Mouse (Mus musculus) embryonic facial prominence, embryonic 12.5 days (tissue): ENCODE results near the gene Itga9. TPM values are rescaled to one million over a fixed set of nuclear protein-coding genes. Genes with fewer than 3 reads are reported as not detected.

ENCODE experiments used
- ATAC-seq: fragments of 200-750 bp; cut with Nextera tagmentation; 2 replicates; pipeline ENCODE4 v1.8.0; 2017; ENCODE audit not compliant: insufficient number of reproducible peaks, insufficient read depth, low FRiP score, low TSS enrichment
- H3K27ac ChIP-seq: fragments of 300-500 bp; sonication (generic); 2 replicates; pipeline ENCODE4 v1.5.1; 2016; ENCODE audit warnings: mild to moderate bottlenecking
- H3K27me3 ChIP-seq: fragments of 300-500 bp; sonication (generic); 2 replicates; pipeline ENCODE4 v1.6.1; 2016; ENCODE audit warnings: mild to moderate bottlenecking, moderate library complexity
- H3K36me3 ChIP-seq: fragments of 300-500 bp; sonication (generic); 2 replicates; pipeline ENCODE4 v1.6.1; 2016; ENCODE audit warnings: mild to moderate bottlenecking
- H3K4me1 ChIP-seq: fragments of 300-500 bp; sonication (generic); 2 replicates; pipeline ENCODE4 v1.6.1; 2016
- H3K4me2 ChIP-seq: fragments of 300-500 bp; sonication (generic); replicated peaks from 2 replicates; pipeline ENCODE4 v1.6.1; 2016; ENCODE audit warnings: mild to moderate bottlenecking, moderate library complexity
- H3K4me3 ChIP-seq: fragments of 300-500 bp; sonication (generic); 2 replicates; pipeline ENCODE4 v1.5.1; 2016; ENCODE audit warnings: mild to moderate bottlenecking
- H3K9ac ChIP-seq: fragments of 300-500 bp; sonication (generic); 2 replicates; pipeline ENCODE4 v1.6.1; 2016; ENCODE audit warnings: mild to moderate bottlenecking, moderate library complexity
- H3K9me3 ChIP-seq: fragments of 300-500 bp; sonication (generic); 2 replicates; pipeline ENCODE4 v1.6.1; 2016; ENCODE audit warnings: mild to moderate bottlenecking, moderate library complexity
- WGBS: fragments of 180-500 bp; shearing (Covaris S2); methylation state at CpG from one replicate; pipeline ENCODE4 v1.1.7; 2016; 5-methylcytosine and 5-hydroxymethylcytosine counted together
- polyA plus RNA-seq: library from polyadenylated mRNA; unstranded; fragments of >200 nt; fragmentation: Nextera tagmentation; extraction: Ambion mirVana; gene quantifications from 2 replicates; pipeline ENCODE4 v1.2.1, GENCODE M21; 2016

Gene Itga9
- polyA plus RNA-seq, 1 experiment from 2014 or later: 18.7 TPM

DNA sequence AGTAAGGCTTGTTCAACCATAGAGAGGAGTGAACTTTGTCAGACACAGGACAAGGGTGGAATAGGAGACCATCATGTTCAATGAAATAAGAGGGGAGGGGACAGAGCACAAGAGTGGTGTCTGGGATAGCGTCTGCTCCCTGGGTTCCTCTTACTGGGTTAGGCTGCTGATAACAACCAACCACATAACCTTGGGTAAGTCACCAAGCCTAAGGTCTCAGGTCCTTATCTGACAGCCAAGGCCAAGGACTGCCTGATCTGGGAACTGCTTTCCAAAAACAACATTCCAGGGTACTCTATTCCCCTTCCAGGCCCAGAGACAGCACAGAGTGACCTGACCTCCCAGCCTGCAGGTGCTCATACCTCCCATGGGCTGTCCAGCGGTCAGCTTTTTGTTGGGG, 260.5 kb downstream of the Itga9 start:
- Histone ChIP-seq H3K4me3 (no peak overlapping the region), H3K9me3 (no peaks in the 10 kb centered on the region), H3K9ac (no peak overlapping the region), H3K27ac (no peak overlapping the region), H3K27me3 (0 out of 2 replicates have a peak, but pooled peaks cover 4% of the 10 kb centered on the region), H3K4me2 (no peak overlapping the region), H3K4me1 (peaks cover 18% of the 10 kb centered on the region), H3K36me3 (no peaks in the 10 kb centered on the region)
- ATAC-seq: no peak
- 91% methylated on average over 2 of the region's 2 CpGs for WGBS

GRCm38 (mm10) chr9:118867851-118868250, 261.4 kb downstream of the Itga9 start:
- Histone ChIP-seq H3K4me3 (no peak overlapping the region), H3K9me3 (no peaks in the 10 kb centered on the region), H3K36me3 (peaks cover 4% of the 10 kb centered on the region; the same call in 1 of the 2 replicates), H3K9ac (no peak overlapping the region), H3K27ac (no peak overlapping the region), H3K4me1 (peaks cover 9% of the 10 kb centered on the region), H3K4me2 (no peak overlapping the region), H3K27me3 (0 out of 2 replicates have a peak, but pooled peaks cover 4% of the 10 kb centered on the region)
- 64% methylated on average over 8 of the region's 8 CpGs for WGBS
- ATAC-seq: no peak

DNA sequence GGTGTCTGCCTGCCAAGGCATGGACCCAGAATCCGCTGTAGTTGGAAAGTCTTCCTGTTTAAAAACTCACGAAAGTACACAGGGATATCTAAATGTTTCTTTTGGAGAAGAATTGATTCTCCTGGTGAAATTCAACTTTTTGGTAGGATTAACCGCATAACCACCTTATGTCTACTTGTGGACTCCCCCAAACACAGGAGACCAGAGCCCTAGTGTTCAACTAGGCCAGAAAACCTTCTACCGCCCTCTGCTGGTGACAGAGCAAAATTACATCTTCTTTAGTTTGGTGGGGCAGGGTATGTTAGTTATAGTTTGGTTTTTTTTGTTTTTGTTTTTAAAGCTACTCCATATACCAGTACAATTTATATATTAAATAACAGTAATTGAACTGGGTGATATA, 264.6 kb downstream of the Itga9 start:
- Histone ChIP-seq H3K4me1 (peaks cover 12% of the 10 kb centered on the region), H3K36me3 (peaks cover 13% of the 10 kb centered on the region; the same call in 1 of the 2 replicates), H3K9me3 (no peaks in the 10 kb centered on the region), H3K4me3 (no peak overlapping the region), H3K27me3 (no peaks in the 10 kb centered on the region), H3K9ac (no peak overlapping the region), H3K4me2 (no peak overlapping the region), H3K27ac (no peak overlapping the region)
- WGBS: 50% methylated on average over 4 of the region's 4 CpGs
- ATAC-seq: no peak

DNA sequence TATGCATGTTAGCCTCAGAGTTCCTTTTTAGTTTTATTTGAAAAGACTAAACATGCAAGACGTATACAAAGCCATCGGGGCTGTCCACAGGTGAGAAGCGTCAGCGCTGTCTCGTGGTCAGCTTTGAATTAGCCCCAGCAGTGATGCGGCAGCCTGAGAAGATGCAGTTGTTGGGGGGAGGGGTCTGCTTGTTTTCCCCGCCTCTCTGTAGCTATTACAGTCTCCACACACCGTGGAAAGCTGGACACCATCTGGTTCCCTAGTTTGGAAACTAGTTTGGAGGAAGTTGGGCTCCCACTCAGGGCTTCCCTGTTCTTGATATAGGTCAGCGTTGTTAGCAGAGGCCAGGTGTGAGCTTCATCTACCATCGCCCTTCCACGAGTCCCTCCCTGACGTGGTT, 266.5 kb downstream of the Itga9 start:
- H3K9ac ChIP-seq: no peak overlapping the region
- no peak overlapping the region for H3K27ac ChIP-seq
- no peaks in the 10 kb centered on the region for H3K9me3 ChIP-seq
- H3K4me2 ChIP-seq: no peak overlapping the region
- 59% methylated on average over 12 of the region's 12 CpGs for WGBS
- H3K27me3 ChIP-seq: no peaks in the 10 kb centered on the region
- ATAC-seq: no peak
- peaks cover 13% of the 10 kb centered on the region; the same call in 1 of the 2 replicates for H3K36me3 ChIP-seq
- peaks cover 22% of the 10 kb centered on the region for H3K4me1 ChIP-seq
- H3K4me3 ChIP-seq: no peak overlapping the region

DNA sequence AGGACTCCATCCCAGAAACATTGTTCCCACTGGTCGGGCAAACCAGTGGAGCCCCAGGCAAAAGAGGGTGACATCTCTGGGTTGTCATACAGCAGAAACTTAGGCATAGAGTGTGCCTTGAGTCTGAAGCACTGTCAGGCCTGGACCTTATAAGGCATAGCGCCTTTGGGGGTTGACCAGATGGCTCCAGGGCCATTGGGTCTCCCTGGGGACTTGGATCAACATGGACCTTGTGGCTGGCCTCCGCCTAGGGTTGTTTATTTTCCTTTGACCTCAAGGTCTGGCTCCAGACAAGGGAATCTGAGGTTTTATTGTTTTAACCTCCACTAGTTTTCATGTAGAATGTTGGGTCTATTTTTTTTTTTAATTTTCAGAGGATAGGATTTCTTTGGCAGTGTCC, 267.1 kb downstream of the Itga9 start:
- no peak overlapping the region for H3K4me2 ChIP-seq
- H3K36me3 ChIP-seq: peaks cover 13% of the 10 kb centered on the region; the same call in 1 of the 2 replicates
- no peak for ATAC-seq
- H3K27me3 ChIP-seq: no peaks in the 10 kb centered on the region
- H3K9ac ChIP-seq: no peak overlapping the region
- H3K9me3 ChIP-seq: no peaks in the 10 kb centered on the region
- peaks cover 22% of the 10 kb centered on the region for H3K4me1 ChIP-seq
- H3K27ac ChIP-seq: no peak overlapping the region
- 71% methylated on average over 3 of the region's 3 CpGs for WGBS
- no peak overlapping the region for H3K4me3 ChIP-seq

GRCm38 (mm10) chr9:118875705-118876104, 269.2 kb downstream of the Itga9 start:
- H3K9ac ChIP-seq: no peak overlapping the region
- no peak overlapping the region for H3K4me2 ChIP-seq
- 50% methylated on average over 4 of the region's 4 CpGs for WGBS
- no peak overlapping the region for H3K4me3 ChIP-seq
- peaks cover 13% of the 10 kb centered on the region; the same call in 1 of the 2 replicates for H3K36me3 ChIP-seq
- H3K4me1 ChIP-seq: peaks cover 22% of the 10 kb centered on the region
- no peaks in the 10 kb centered on the region for H3K9me3 ChIP-seq
- no peak for ATAC-seq
- no peaks in the 10 kb centered on the region for H3K27me3 ChIP-seq
- H3K27ac ChIP-seq: 0 out of 2 replicates have a peak overlapping the region, but pooled peaks have one; percentile 24

GRCm38 (mm10) chr9:118876902-118877301, 270.4 kb downstream of the Itga9 start:
- 79% methylated on average over 10 of the region's 10 CpGs for WGBS
- ATAC-seq: no peak
- Histone ChIP-seq H3K27me3 (no peaks in the 10 kb centered on the region), H3K4me3 (no peak overlapping the region), H3K9me3 (no peaks in the 10 kb centered on the region), H3K4me1 (peaks cover 22% of the 10 kb centered on the region), H3K4me2 (no peak overlapping the region), H3K27ac (0 out of 2 replicates have a peak overlapping the region, but pooled peaks have one; percentile 14), H3K36me3 (peaks cover 13% of the 10 kb centered on the region; the same call in 1 of the 2 replicates), H3K9ac (no peak overlapping the region)

- Histone ChIP-seq H3K9me3 (no peaks in the 10 kb centered on the region), H3K4me3 (no peak overlapping the region), H3K36me3 (peaks cover 10% of the 10 kb centered on the region; the same call in 1 of the 2 replicates), H3K4me2 (no peak overlapping the region), H3K27ac (no peak overlapping the region), H3K9ac (no peak overlapping the region), H3K4me1 (peaks cover 22% of the 10 kb centered on the region), H3K27me3 (no peaks in the 10 kb centered on the region)
- no peak for ATAC-seq
- WGBS: 78% methylated on average over 7 of the region's 7 CpGs
Observed at GRCm38 (mm10) chr9:118877365-118878008, 271.0 kb downstream of the Itga9 start.

GRCm38 (mm10) chr9:118878596-118878995, 272.1 kb downstream of the Itga9 start:
- Histone ChIP-seq H3K9me3 (no peaks in the 10 kb centered on the region), H3K4me2 (no peak overlapping the region), H3K36me3 (peaks cover 4% of the 10 kb centered on the region; the same call in 1 of the 2 replicates), H3K4me3 (no peak overlapping the region), H3K27ac (no peak overlapping the region), H3K9ac (no peak overlapping the region), H3K4me1 (peaks cover 22% of the 10 kb centered on the region), H3K27me3 (no peaks in the 10 kb centered on the region)
- WGBS: 86% methylated on average over 11 of the region's 11 CpGs
- no peak for ATAC-seq

DNA sequence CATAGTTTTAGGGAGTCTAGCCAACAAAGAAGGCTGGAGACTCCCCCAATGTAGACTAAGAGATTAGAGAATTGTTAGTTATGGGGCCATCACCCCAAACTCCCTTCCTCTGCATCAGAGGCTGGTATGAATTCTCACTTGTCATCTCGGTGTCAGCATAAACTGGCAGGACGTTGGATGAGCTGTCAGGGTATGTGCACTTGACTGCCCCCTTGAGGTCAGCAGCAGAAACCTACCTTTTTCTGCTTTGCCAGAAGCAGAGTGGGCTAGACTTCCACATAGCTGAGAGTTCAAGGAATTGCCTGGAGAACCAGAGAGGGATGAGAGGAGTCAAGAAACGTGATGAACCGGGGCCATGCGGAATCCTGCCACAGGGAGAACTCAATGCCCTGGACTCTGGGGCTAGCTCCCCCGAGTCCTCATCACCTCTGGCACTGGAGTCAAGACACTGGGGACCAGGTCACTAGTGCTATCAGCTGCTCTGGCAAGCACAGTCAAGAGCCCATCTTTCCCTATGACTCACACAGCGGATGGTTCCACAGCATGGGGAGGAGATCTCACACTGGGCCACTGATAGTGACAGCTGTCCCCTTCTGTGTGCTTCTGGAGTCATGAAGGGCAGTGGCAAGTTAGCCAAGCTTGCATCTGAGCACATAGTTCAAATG, 274.9 kb downstream of the Itga9 start:
- 80% methylated on average over 7 of the region's 7 CpGs for WGBS
- Histone ChIP-seq H3K9me3 (no peaks in the 10 kb centered on the region), H3K4me3 (no peak overlapping the region), H3K36me3 (no peaks in the 10 kb centered on the region; the same call in 1 of the 2 replicates), H3K4me2 (no peak overlapping the region), H3K27me3 (no peaks in the 10 kb centered on the region), H3K27ac (no peak overlapping the region), H3K4me1 (peaks cover 6% of the 10 kb centered on the region), H3K9ac (no peak overlapping the region)
- ATAC-seq: no peak

DNA sequence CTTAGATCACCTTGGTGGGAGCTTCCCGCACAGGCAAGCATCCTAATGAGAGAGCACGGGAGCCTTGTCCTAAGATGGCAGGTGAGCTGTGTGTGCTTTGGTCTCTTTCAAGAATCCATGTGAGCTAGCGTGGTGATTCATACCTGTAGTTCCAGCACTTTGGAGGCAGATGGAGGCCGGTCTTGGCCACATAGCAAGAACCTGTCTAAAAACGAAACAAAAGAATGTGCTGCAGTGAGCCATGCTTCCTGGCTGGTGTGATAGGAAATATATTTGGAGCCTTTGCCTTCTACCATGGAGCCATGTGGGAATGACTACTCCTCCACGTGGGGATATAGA, 275.4 kb downstream of the Itga9 start:
- H3K4me1 ChIP-seq: peaks cover 2% of the 10 kb centered on the region; the same call in 1 of the 2 replicates
- no peak overlapping the region for H3K4me2 ChIP-seq
- H3K27ac ChIP-seq: no peak overlapping the region
- no peak for ATAC-seq
- H3K9ac ChIP-seq: no peak overlapping the region
- H3K9me3 ChIP-seq: no peaks in the 10 kb centered on the region
- no peaks in the 10 kb centered on the region; the same call in 1 of the 2 replicates for H3K36me3 ChIP-seq
- no peaks in the 10 kb centered on the region for H3K27me3 ChIP-seq
- H3K4me3 ChIP-seq: no peak overlapping the region
- WGBS: 89% methylated on average over 6 of the region's 6 CpGs

- no peak overlapping the region for H3K9ac ChIP-seq
- 92% methylated on average over 7 of the region's 7 CpGs for WGBS
- no peak overlapping the region for H3K4me2 ChIP-seq
- H3K4me1 ChIP-seq: no peaks in the 10 kb centered on the region
- ATAC-seq: no peak
- no peak overlapping the region for H3K27ac ChIP-seq
- no peaks in the 10 kb centered on the region for H3K9me3 ChIP-seq
- H3K27me3 ChIP-seq: no peaks in the 10 kb centered on the region
- H3K4me3 ChIP-seq: no peak overlapping the region
- H3K36me3 ChIP-seq: no peaks in the 10 kb centered on the region; the same call in 1 of the 2 replicates
Observed at GRCm38 (mm10) chr9:118883150-118883549, 276.7 kb downstream of the Itga9 start.
